Mouse (Mus musculus) midbrain, embryonic 14.5 days (tissue): ENCODE results near the gene Cox8c. TPM values are rescaled to one million over a fixed set of nuclear protein-coding genes. Genes with fewer than 3 reads are reported as not detected.

Experiments
- ATAC-seq: fragments of 200-750 bp; cut with Nextera tagmentation; 2 replicates; pipeline ENCODE4 v1.8.0; 2017; ENCODE audit warnings: moderate number of reproducible peaks, moderate library complexity; ENCODE audit not compliant: low FRiP score, low TSS enrichment
- DNase-seq: peaks from one replicate; pipeline ENCODE4 v3.0.0-alpha.2; 2015
- H3K27ac ChIP-seq: fragments of 300-500 bp; sonication (generic); replicated peaks from 2 replicates; pipeline ENCODE4 v1.5.1; 2014; ENCODE audit warnings: mild to moderate bottlenecking, low read depth, low read length, moderate library complexity
- H3K27me3 ChIP-seq: fragments of 300-500 bp; sonication (generic); 2 replicates; pipeline ENCODE4 v1.6.1; 2014; ENCODE audit warnings: low read length, control low read depth, mixed read lengths; ENCODE audit not compliant: control insufficient read depth, insufficient read depth
- H3K36me3 ChIP-seq: fragments of 300-500 bp; sonication (generic); 2 replicates; pipeline ENCODE4 v1.6.1; 2014; ENCODE audit warnings: low read length, control low read depth; ENCODE audit not compliant: control insufficient read depth, insufficient read depth
- H3K4me1 ChIP-seq: fragments of 300-500 bp; sonication (generic); 2 replicates; pipeline ENCODE4 v1.6.1; 2014; ENCODE audit warnings: mild to moderate bottlenecking, antibody characterized with exemption, low read length, control low read depth; ENCODE audit not compliant: control insufficient read depth, insufficient read depth
- H3K4me2 ChIP-seq: fragments of 300-500 bp; sonication (generic); 2 replicates; pipeline ENCODE4 v1.6.1; 2014; ENCODE audit warnings: mild to moderate bottlenecking, low read length, moderate library complexity
- H3K4me3 ChIP-seq: fragments of 300-500 bp; sonication (generic); replicated peaks from 2 replicates; pipeline ENCODE4 v1.5.1; 2014; ENCODE audit warnings: low read depth, low read length
- H3K9ac ChIP-seq: fragments of 300-500 bp; sonication (generic); replicated peaks from 2 replicates; pipeline ENCODE4 v1.6.1; 2014; ENCODE audit warnings: mild to moderate bottlenecking, low read length, moderate library complexity
- H3K9me3 ChIP-seq: fragments of 300-500 bp; sonication (generic); 2 replicates; pipeline ENCODE4 v1.6.1; 2016; ENCODE audit warnings: low read length, control low read depth, mixed read lengths; ENCODE audit not compliant: control insufficient read depth
- WGBS: fragments of 180-500 bp; shearing (Covaris S2); extraction: QIAGEN DNeasy Blood & Tissue Kit; methylation state at CpG from one replicate; pipeline ENCODE4 v1.1.7; 2014; 5-methylcytosine and 5-hydroxymethylcytosine counted together
- polyA plus RNA-seq: library from polyadenylated mRNA; unstranded; fragments of >200 nt; fragmentation: Nextera tagmentation; extraction: Ambion mirVana; gene quantifications from 2 replicates; pipeline ENCODE4 v1.2.1, GENCODE M21; 2014

The Cox8c gene
- polyA plus RNA-seq, 1 experiment from 2014 or later: not detected

GRCm38 (mm10) chr12:102887366-102887765, 11.8 kb upstream of the Cox8c start:
- H3K4me3 ChIP-seq: no peak overlapping the region
- WGBS: 59% methylated on average over 10 of the region's 10 CpGs
- H3K27ac ChIP-seq: no peak overlapping the region
- no peak overlapping the region for H3K9ac ChIP-seq
- no peak for DNase-seq
- no peaks in the 10 kb centered on the region for H3K36me3 ChIP-seq
- no peak overlapping the region for H3K4me2 ChIP-seq
- no peak for ATAC-seq
- no peaks in the 10 kb centered on the region for H3K27me3 ChIP-seq
- no peaks in the 10 kb centered on the region for H3K4me1 ChIP-seq
- H3K9me3 ChIP-seq: no peaks in the 10 kb centered on the region

- H3K4me3 ChIP-seq: no peak overlapping the region
- no peaks in the 10 kb centered on the region for H3K36me3 ChIP-seq
- no peak for ATAC-seq
- no peaks in the 10 kb centered on the region for H3K27me3 ChIP-seq
- H3K4me2 ChIP-seq: no peak overlapping the region
- WGBS: 46% methylated on average over 5 of the region's 5 CpGs
- H3K27ac ChIP-seq: no peak overlapping the region
- no peaks in the 10 kb centered on the region for H3K9me3 ChIP-seq
- H3K4me1 ChIP-seq: no peaks in the 10 kb centered on the region
- peak; percentile 12 for DNase-seq
- no peak overlapping the region for H3K9ac ChIP-seq
These were observed 10.5 kb upstream of the Cox8c start for GRCm38 (mm10) chr12:102888568-102888967.

- Histone ChIP-seq H3K9me3 (no peaks in the 10 kb centered on the region), H3K4me3 (no peak overlapping the region), H3K27ac (no peak overlapping the region), H3K4me2 (no peak overlapping the region), H3K36me3 (no peaks in the 10 kb centered on the region), H3K4me1 (no peaks in the 10 kb centered on the region), H3K9ac (no peak overlapping the region), H3K27me3 (no peaks in the 10 kb centered on the region)
- DNase-seq: no peak
- ATAC-seq: no peak
- 28% methylated on average over 3 of the region's 3 CpGs for WGBS
These were observed 9.1 kb downstream of the Cox8c start for GRCm38 (mm10) chr12:102908191-102908590.

GRCm38 (mm10) chr12:102916073-102916472, 17.0 kb downstream of the Cox8c start:
- Histone ChIP-seq H3K27ac (no peak overlapping the region), H3K4me1 (no peaks in the 10 kb centered on the region), H3K4me2 (no peak overlapping the region), H3K9ac (no peak overlapping the region), H3K4me3 (no peak overlapping the region), H3K36me3 (no peaks in the 10 kb centered on the region), H3K27me3 (no peaks in the 10 kb centered on the region), H3K9me3 (no peaks in the 10 kb centered on the region)
- WGBS: 93% methylated on average over 2 of the region's 2 CpGs
- ATAC-seq: no peak
- DNase-seq: no peak

- no peak overlapping the region for H3K27ac ChIP-seq
- no peak for DNase-seq
- no peaks in the 10 kb centered on the region for H3K9me3 ChIP-seq
These were observed 30.6 kb downstream of the Cox8c start for GRCm38 (mm10) chr12:102929764-102930163.

GRCm38 (mm10) chr12:102930335-102930734, 31.2 kb downstream of the Cox8c start:
- Histone ChIP-seq H3K4me2 (no peak overlapping the region), H3K27ac (no peak overlapping the region), H3K27me3 (no peaks in the 10 kb centered on the region), H3K4me1 (no peaks in the 10 kb centered on the region), H3K9ac (no peak overlapping the region), H3K36me3 (no peaks in the 10 kb centered on the region), H3K4me3 (no peak overlapping the region), H3K9me3 (no peaks in the 10 kb centered on the region)
- WGBS: 89% methylated on average over 1 of the region's 1 CpGs
- ATAC-seq (no peak), DNase-seq (no peak)

More at GRCm38 (mm10) chr12:102929764-102930163, 30.6 kb downstream of the Cox8c start:
- no peaks in the 10 kb centered on the region for H3K36me3 ChIP-seq
- H3K27me3 ChIP-seq: no peaks in the 10 kb centered on the region
- no peak overlapping the region for H3K9ac ChIP-seq
- no peak for ATAC-seq
- H3K4me1 ChIP-seq: no peaks in the 10 kb centered on the region
- 84% methylated on average over 4 of the region's 4 CpGs for WGBS
- H3K4me3 ChIP-seq: no peak overlapping the region
- H3K4me2 ChIP-seq: no peak overlapping the region

- Histone ChIP-seq H3K4me1 (no peaks in the 10 kb centered on the region), H3K4me2 (no peak overlapping the region), H3K9ac (no peak overlapping the region), H3K27me3 (no peaks in the 10 kb centered on the region), H3K27ac (no peak overlapping the region), H3K36me3 (no peaks in the 10 kb centered on the region), H3K9me3 (no peaks in the 10 kb centered on the region), H3K4me3 (no peak overlapping the region)
- DNase-seq (no peak), ATAC-seq (no peak)
- WGBS: 80% methylated on average over 7 of the region's 7 CpGs
These were observed 31.7 kb downstream of the Cox8c start for GRCm38 (mm10) chr12:102930789-102931188.

- no peak overlapping the region for H3K27ac ChIP-seq
- WGBS: 44% methylated on average over 1 of the region's 1 CpGs
These were observed 36.8 kb downstream of the Cox8c start for GRCm38 (mm10) chr12:102935892-102936291.

GRCm38 (mm10) chr12:102945571-102945970, 46.5 kb downstream of the Cox8c start:
- Histone ChIP-seq H3K27ac (no peak overlapping the region), H3K36me3 (no peaks in the 10 kb centered on the region), H3K27me3 (no peaks in the 10 kb centered on the region), H3K9me3 (0 out of 2 replicates have a peak, but pooled peaks cover 4% of the 10 kb centered on the region), H3K4me3 (no peak overlapping the region), H3K4me2 (no peak overlapping the region), H3K4me1 (peaks cover 12% of the 10 kb centered on the region), H3K9ac (no peak overlapping the region)
- WGBS: 87% methylated on average over 1 of the region's 1 CpGs
- DNase-seq (no peak), ATAC-seq (no peak)

More at GRCm38 (mm10) chr12:102935892-102936291, 36.8 kb downstream of the Cox8c start:
- H3K9me3 ChIP-seq: no peaks in the 10 kb centered on the region
- H3K4me3 ChIP-seq: no peak overlapping the region
- no peaks in the 10 kb centered on the region for H3K36me3 ChIP-seq
- H3K9ac ChIP-seq: no peak overlapping the region
- no peaks in the 10 kb centered on the region for H3K4me1 ChIP-seq
- ATAC-seq: no peak
- no peaks in the 10 kb centered on the region for H3K27me3 ChIP-seq
- H3K4me2 ChIP-seq: no peak overlapping the region
- DNase-seq: no peak
